Mouse (Mus musculus) brain, embryonic 14.5 days (tissue): ENCODE measurements around the gene Wdr64.

ENCODE experiments used
- CTCF ChIP-seq: fragments of 200-500 bp; IDR thresholded peaks from 2 replicates; pipeline ENCODE4 v1.5.1; 2012; ENCODE audit warnings: inconsistent platforms, mild to moderate bottlenecking, moderate library complexity, borderline replicate concordance; ENCODE audit not compliant: insufficient read depth, insufficient read length; ENCODE audit errors: extremely low read depth
- POLR2A ChIP-seq: fragments of 200-500 bp; IDR thresholded peaks from 2 replicates; pipeline ENCODE4 v1.6.1; 2012; ENCODE audit warnings: mild to moderate bottlenecking, inconsistent platforms, borderline replicate concordance; ENCODE audit not compliant: poor library complexity, insufficient read depth, insufficient read length, severe bottlenecking; ENCODE audit errors: extremely low read depth

DNA sequence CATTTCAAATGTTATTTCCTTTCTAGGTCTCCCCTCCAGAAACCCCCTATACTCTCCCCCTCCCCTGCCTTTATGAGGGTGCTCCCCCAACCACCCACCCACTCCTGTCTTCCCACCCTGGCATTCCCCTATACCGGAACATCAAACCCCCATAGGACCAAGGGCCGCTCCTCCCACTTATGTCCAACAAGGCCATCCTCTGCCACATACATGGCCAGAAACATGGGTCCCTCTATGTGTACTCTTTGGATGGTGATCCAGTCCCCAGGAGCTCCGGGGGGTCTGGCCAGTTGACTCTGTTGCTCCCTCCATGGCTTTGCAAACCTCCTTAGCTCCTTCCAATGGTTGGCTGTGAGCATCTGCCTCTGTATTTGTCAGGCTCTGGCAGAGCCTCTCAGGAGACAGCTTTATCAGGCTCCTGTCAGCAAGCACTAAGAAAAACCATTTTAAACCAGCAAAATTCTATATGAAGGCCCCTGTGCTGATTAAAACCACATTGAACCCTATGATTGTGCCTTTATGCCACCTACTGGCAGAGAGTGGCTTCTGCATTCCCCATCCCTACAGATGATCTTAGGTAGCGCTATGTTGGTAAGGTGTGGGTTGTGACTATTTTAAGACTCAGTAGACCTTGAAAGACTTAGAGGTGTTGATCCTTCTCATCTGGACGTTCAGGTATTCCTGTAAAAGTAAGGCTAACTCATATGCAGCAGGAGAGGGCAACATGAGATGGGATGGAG, 29.6 kb upstream of the Wdr64 start:
- TF ChIP-seq POLR2A (no peak), CTCF (peak; percentile 66; the same call in 1 of the 2 replicates)
